Mouse (Mus musculus) neural tube, embryonic 12.5 days (tissue): ENCODE data around the gene Bri3. TPM values are rescaled to one million over a fixed set of nuclear protein-coding genes. Genes with fewer than 3 reads are reported as not detected.

ENCODE experiments used
- ATAC-seq: fragments of 200-750 bp; cut with Nextera tagmentation; 2 replicates; pipeline ENCODE4 v1.8.0; 2017; ENCODE audit warnings: low read depth, mild to moderate bottlenecking, moderate TSS enrichment, moderate library complexity; ENCODE audit not compliant: low FRiP score
- H3K27ac ChIP-seq: fragments of 300-500 bp; sonication (generic); 2 replicates; pipeline ENCODE4 v1.5.1; 2016
- H3K27me3 ChIP-seq: fragments of 300-500 bp; sonication (generic); replicated peaks from 2 replicates; pipeline ENCODE4 v1.6.1; 2016; ENCODE audit warnings: mild to moderate bottlenecking
- H3K36me3 ChIP-seq: fragments of 300-500 bp; sonication (generic); 2 replicates; pipeline ENCODE4 v1.6.1; 2016; ENCODE audit warnings: mild to moderate bottlenecking
- H3K4me1 ChIP-seq: fragments of 300-500 bp; sonication (generic); 2 replicates; pipeline ENCODE4 v1.6.1; 2016
- H3K4me2 ChIP-seq: fragments of 300-500 bp; sonication (generic); replicated peaks from 2 replicates; pipeline ENCODE4 v1.6.1; 2016; ENCODE audit warnings: mild to moderate bottlenecking
- H3K4me3 ChIP-seq: fragments of 300-500 bp; sonication (generic); 2 replicates; pipeline ENCODE4 v1.5.1; 2016
- H3K9ac ChIP-seq: fragments of 300-500 bp; sonication (generic); 2 replicates; pipeline ENCODE4 v1.6.1; 2016; ENCODE audit warnings: mild to moderate bottlenecking
- H3K9me3 ChIP-seq: fragments of 300-500 bp; sonication (generic); 2 replicates; pipeline ENCODE4 v1.6.1; 2016; ENCODE audit warnings: mild to moderate bottlenecking
- WGBS: fragments of 180-500 bp; shearing (Covaris S2); methylation state at CpG from one replicate; pipeline ENCODE4 v1.1.7; 2016; 5-methylcytosine and 5-hydroxymethylcytosine counted together
- polyA plus RNA-seq: library from polyadenylated mRNA; unstranded; fragments of >200 nt; fragmentation: Nextera tagmentation; extraction: Ambion mirVana; gene quantifications from 2 replicates; pipeline ENCODE4 v1.2.1, GENCODE M21; 2016

The Bri3 gene
- polyA plus RNA-seq, 1 experiment from 2014 or later = 148 TPM

DNA sequence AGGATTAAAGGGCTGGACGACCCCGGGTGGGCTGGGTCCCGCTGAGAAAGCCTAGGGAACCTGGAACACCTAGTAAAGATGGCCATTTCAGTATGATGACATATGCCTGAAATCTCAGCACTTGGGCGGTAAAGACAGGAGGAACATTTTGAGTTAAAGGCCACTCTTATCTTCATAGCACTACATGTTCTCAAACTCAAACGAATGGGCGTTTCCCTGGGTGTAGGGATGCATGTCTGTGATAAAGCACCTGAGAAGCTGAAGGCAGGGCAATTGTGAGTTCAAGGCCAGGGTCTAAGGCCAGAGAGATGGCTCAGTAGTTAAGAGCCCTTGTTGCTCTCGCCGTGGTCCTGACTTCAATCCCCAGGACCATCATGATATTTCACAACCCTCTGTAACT, 26.2 kb downstream of the Bri3 start:
- no peaks in the 10 kb centered on the region for H3K27me3 ChIP-seq
- no peak overlapping the region for H3K4me3 ChIP-seq
- WGBS = 91% methylated on average over 8 of the region's 8 CpGs
- no peak overlapping the region for H3K4me2 ChIP-seq
- H3K4me1 ChIP-seq = no peaks in the 10 kb centered on the region
- H3K27ac ChIP-seq = no peak overlapping the region
- H3K36me3 ChIP-seq = peaks cover 25% of the 10 kb centered on the region
- ATAC-seq = no peak
- no peak overlapping the region for H3K9ac ChIP-seq
- H3K9me3 ChIP-seq = no peaks in the 10 kb centered on the region

DNA sequence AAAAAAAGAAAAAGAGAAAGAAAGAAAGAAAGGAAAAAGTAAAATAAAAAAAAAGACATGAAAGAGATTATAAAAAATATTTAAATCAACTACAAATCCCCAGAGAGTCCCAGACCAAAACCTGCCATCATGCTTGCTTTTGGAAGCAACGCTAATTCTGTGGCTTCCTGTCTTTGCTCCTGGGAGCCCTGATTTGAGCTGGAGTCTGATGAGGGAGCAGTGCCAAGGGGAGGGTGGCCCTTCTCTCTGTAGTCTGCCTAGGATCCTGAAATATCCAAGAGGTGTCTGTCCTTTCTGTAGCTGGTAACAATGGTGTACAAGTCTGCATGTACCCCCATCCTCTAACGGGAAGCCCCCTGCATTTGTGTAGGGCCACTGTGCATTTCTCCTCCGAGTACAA, 26.9 kb downstream of the Bri3 start:
- no peak for ATAC-seq
- peaks cover 23% of the 10 kb centered on the region for H3K36me3 ChIP-seq
- H3K27ac ChIP-seq = no peak overlapping the region
- H3K9me3 ChIP-seq = no peaks in the 10 kb centered on the region
- H3K27me3 ChIP-seq = no peaks in the 10 kb centered on the region
- no peak overlapping the region for H3K9ac ChIP-seq
- 86% methylated on average over 3 of the region's 3 CpGs for WGBS
- no peak overlapping the region for H3K4me3 ChIP-seq
- H3K4me1 ChIP-seq = no peaks in the 10 kb centered on the region
- H3K4me2 ChIP-seq = no peak overlapping the region

DNA sequence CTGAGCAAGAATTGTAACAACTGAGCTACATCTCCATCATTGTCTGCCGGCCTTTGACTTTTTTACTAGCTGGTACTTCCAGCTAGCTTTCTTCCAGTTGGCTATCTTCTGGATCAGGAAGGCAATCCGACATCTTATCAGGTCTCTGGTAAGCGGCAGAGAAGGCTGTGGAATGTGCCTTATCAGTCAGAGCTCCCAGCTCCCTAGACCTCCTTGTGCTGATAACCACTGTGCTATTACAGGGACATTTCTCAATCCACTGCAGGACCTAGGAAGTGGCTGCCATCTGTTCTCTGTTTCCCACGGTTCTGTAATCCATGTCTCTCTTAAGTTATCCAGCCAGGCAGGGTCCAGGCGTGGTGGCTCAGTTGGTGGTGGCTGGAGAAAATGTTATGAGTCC, 27.5 kb downstream of the Bri3 start:
- Histone ChIP-seq H3K4me3 (no peak overlapping the region), H3K36me3 (peaks cover 16% of the 10 kb centered on the region), H3K27me3 (no peaks in the 10 kb centered on the region), H3K4me2 (no peak overlapping the region), H3K9me3 (no peaks in the 10 kb centered on the region), H3K4me1 (no peaks in the 10 kb centered on the region), H3K9ac (no peak overlapping the region), H3K27ac (no peak overlapping the region)
- WGBS = 83% methylated on average over 5 of the region's 5 CpGs
- ATAC-seq = no peak

DNA sequence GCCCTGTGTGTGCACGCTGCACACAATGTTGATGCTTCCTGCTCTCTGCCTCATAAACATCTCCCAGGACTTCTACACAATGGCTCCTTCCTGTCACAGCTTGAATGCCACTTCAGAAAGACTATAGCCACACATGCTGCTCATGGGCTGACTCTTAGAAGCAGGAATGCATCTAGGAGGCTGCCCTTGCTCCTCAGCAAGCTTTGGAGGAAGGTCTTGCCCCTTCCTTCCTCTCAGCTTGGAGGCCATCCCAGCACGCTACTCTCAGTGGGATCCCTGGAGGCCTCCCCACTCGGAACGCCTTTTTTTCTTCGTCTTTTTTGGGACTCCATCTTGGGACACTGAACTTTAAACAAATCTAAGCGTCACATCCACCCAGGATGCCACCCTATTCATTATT, 30.7 kb downstream of the Bri3 start:
- H3K9me3 ChIP-seq = no peaks in the 10 kb centered on the region
- no peak overlapping the region for H3K27ac ChIP-seq
- no peak overlapping the region for H3K4me2 ChIP-seq
- no peak for ATAC-seq
- no peaks in the 10 kb centered on the region for H3K4me1 ChIP-seq
- 56% methylated on average over 6 of the region's 6 CpGs for WGBS
- H3K9ac ChIP-seq = no peak overlapping the region
- H3K36me3 ChIP-seq = peaks cover 23% of the 10 kb centered on the region
- no peaks in the 10 kb centered on the region for H3K27me3 ChIP-seq
- H3K4me3 ChIP-seq = no peak overlapping the region

DNA sequence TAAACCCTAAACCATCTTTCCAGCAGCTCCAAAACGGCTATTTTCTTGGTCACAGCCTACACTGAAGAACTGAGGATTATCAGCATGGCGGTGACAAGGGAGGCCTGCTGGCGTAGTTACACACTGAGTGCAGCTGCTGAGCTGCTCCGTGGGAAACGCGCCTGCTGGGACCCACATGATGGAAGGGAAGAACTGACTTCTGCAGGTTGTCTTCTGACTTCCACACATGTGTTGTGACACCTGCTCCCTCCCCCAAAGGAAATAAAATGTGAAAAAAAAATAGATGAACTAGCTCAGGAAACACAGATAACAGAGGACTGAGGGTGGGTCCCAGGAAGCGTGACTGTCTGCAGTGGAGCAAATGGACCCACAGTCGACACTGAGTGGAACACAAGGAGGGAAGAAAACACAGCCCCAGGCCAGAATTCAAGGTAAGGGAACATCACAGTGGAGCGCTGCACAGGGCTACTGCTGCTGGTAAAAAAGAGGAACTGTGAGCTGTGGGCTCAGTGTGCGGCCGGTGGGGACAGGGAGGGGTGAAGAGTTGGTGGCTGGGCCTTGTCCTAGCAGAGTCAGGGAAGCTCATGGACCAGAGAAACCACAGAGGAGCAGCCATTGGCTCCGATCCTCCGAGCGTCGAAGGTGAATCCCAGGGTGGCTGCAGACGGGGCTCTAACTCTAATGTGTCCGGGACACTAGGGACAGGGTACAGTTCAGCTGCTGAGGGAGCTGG, 32.8 kb downstream of the Bri3 start:
- H3K9ac ChIP-seq = no peak overlapping the region
- no peak overlapping the region for H3K4me3 ChIP-seq
- no peaks in the 10 kb centered on the region for H3K9me3 ChIP-seq
- WGBS = 88% methylated on average over 17 of the region's 17 CpGs
- no peak overlapping the region for H3K4me2 ChIP-seq
- peaks cover 24% of the 10 kb centered on the region for H3K36me3 ChIP-seq
- ATAC-seq = no peak
- no peak overlapping the region for H3K27ac ChIP-seq
- H3K27me3 ChIP-seq = no peaks in the 10 kb centered on the region
- no peaks in the 10 kb centered on the region for H3K4me1 ChIP-seq

DNA sequence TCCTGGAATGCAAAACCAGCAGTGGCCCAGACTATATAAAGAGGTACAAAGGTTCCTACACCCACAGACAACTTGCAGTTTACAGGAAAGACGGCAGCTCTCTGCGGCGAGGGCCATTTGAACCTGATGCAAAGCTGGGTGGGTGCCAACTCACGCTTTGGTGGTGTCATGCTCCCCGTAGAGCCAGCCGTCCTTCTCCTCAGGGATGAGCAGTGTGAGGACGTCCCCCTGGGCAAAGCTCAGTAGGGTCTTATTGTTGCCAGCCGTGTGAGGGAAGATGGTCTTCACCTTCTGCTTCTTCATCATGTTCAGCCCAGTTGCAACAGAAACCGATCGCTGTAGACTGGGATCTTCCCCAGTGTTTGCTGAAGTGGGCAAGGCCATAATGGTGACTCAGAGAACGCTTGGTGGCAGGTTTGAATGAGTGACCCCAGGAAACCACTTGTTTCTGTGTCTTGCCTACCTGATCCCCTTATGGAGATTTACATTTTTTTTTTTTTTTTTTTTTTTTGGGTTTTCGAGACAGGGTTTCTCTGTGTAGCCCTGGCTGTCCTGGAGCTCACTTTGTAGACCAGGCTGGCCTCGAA, 34.2 kb downstream of the Bri3 start:
- H3K9ac ChIP-seq = no peak overlapping the region
- 91% methylated on average over 12 of the region's 13 CpGs for WGBS
- H3K4me2 ChIP-seq = no peak overlapping the region
- peaks cover 24% of the 10 kb centered on the region for H3K36me3 ChIP-seq
- H3K9me3 ChIP-seq = no peaks in the 10 kb centered on the region
- no peaks in the 10 kb centered on the region for H3K27me3 ChIP-seq
- no peak overlapping the region for H3K4me3 ChIP-seq
- no peak overlapping the region for H3K27ac ChIP-seq
- ATAC-seq = no peak
- no peaks in the 10 kb centered on the region for H3K4me1 ChIP-seq

DNA sequence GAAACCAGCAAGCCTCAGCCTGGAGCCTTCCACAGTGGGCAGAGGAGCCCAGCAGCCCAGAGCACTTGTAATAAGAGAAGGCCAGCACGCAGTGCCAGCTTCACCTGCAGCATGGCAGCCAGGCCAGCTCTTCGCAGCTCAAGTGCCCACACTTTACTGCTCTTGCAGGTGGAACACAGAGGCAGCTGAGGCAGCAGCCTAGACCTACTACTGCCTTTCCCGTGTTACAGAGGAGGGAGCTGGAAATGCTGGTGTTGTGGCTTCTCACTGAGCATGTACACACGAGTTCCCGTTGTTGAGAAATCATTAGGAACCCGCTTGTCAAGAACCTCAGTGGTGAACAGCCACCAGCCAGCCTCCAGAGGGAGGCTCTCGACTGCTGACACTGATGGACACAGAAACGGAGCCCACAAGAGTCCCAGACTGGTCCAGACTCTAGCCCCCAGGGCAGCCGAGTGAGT, 34.9 kb downstream of the Bri3 start:
- no peak overlapping the region for H3K27ac ChIP-seq
- H3K4me1 ChIP-seq = no peaks in the 10 kb centered on the region
- peaks cover 24% of the 10 kb centered on the region for H3K36me3 ChIP-seq
- 87% methylated on average over 9 of the region's 9 CpGs for WGBS
- H3K4me3 ChIP-seq = no peak overlapping the region
- ATAC-seq = no peak
- H3K27me3 ChIP-seq = no peaks in the 10 kb centered on the region
- H3K9ac ChIP-seq = no peak overlapping the region
- no peak overlapping the region for H3K4me2 ChIP-seq
- H3K9me3 ChIP-seq = no peaks in the 10 kb centered on the region

DNA sequence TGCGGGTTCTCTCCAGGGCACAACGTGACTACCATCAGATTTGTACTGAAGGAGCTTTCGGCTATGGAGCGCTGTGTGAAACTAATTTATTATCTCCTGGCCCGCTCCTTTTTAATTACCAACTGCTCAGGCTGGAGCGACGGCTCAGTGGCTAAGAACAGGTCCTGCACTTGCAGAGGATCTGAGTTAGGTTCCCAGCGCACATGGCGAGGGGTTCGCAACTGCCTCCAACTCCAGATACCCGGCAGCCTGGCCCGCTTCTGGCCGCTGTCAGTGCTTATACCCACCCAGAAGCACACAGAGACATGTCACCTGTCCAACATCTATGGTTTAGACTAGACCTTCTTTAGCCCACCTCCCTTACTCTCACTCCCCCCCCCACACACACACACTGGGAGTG, 35.7 kb downstream of the Bri3 start:
- Histone ChIP-seq H3K4me3 (no peak overlapping the region), H3K4me1 (no peaks in the 10 kb centered on the region), H3K4me2 (no peak overlapping the region), H3K9ac (no peak overlapping the region), H3K9me3 (no peaks in the 10 kb centered on the region), H3K27me3 (no peaks in the 10 kb centered on the region), H3K27ac (no peak overlapping the region), H3K36me3 (peaks cover 24% of the 10 kb centered on the region)
- 91% methylated on average over 13 of the region's 13 CpGs for WGBS
- ATAC-seq = no peak

DNA sequence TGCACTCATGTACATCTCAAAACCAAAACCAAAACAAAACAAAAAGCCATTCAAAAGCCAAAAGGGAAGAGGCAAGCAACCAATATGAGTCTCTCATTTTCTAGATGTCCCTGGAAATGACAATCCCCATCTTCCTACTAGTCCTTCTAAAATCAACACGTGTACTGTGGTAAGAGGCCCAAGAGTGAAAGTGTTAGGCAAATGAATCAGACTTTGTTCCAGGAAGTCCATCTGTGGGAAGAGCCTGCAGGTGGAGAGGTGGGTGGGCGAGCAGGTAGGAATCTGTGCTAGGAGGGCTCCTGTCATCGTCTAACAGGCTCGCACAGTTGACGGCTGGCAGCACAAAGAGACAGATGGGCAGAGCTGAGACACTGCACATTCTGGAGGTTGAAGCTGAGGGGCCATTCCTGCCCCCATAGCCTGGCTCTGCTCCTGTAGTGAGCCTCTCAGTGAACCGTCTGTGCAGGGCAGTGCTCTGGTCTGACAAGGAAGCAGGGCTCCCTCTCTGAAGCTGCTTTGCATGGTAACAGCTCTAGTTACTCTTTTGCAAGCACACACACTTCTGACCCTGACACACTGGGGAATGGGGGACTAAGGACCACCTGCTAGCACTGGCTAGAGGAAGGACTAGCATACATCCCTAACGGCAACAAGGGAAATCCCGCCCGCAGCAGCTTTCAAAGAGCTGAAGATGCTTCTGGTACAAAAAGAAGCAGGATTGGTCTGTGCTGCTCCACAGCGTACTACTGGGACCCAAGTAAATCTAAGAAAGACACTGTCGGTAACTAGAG, 38.4 kb downstream of the Bri3 start:
- Histone ChIP-seq H3K9me3 (no peaks in the 10 kb centered on the region), H3K4me2 (no peak overlapping the region), H3K27ac (no peak overlapping the region), H3K4me3 (no peak overlapping the region), H3K27me3 (no peaks in the 10 kb centered on the region), H3K36me3 (peaks cover 18% of the 10 kb centered on the region), H3K4me1 (no peaks in the 10 kb centered on the region), H3K9ac (no peak overlapping the region)
- ATAC-seq = no peak
- 77% methylated on average over 11 of the region's 11 CpGs for WGBS

DNA sequence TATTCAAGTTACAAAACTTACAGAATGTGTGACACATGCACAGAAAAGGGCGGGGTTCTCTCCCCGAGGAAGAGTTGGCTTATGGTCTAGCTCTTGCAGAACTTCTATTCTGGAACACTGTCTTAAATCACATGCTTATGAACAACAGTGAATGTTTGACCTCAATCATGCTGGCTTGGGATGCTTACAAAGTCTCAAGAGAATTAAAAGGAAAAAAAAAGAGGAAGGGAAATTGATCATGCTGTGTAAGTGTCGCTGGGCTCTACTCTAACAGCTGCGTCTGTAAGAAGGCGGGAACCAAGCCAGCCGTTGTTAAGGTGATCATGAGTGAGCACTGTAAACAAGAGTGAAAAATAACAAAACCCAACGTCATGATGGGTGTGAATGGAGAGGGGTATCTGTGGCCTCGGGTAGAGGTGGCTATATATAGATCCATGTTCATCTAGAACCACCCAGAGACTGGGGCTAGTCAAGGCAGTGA, 39.4 kb downstream of the Bri3 start:
- Histone ChIP-seq H3K4me2 (no peak overlapping the region), H3K4me1 (no peaks in the 10 kb centered on the region), H3K9ac (no peak overlapping the region), H3K27ac (no peak overlapping the region), H3K9me3 (no peaks in the 10 kb centered on the region), H3K4me3 (no peak overlapping the region), H3K36me3 (peaks cover 12% of the 10 kb centered on the region), H3K27me3 (no peaks in the 10 kb centered on the region)
- 74% methylated on average over 8 of the region's 8 CpGs for WGBS
- ATAC-seq = no peak

DNA sequence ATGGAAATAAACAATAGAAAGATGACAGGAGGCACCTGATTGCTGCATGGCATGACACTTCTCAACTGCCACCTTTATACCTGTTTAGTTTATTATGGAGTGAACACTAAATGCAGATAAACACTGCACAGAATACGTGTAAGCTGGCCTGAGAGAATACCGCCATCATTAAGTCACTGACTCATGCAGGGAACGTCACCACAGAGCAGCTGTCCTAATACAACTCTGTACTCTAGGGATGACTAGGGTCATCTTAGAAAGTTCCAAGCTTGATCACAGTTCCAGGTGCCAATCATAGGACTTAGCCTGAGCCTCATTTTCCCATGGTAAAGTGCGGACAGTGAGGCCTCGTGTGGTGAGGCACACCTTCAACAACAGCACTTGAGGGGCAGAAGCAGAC, 40.4 kb downstream of the Bri3 start:
- Histone ChIP-seq H3K4me2 (no peak overlapping the region), H3K9ac (no peak overlapping the region), H3K4me1 (no peaks in the 10 kb centered on the region), H3K36me3 (peaks cover 5% of the 10 kb centered on the region), H3K27ac (no peak overlapping the region), H3K4me3 (no peak overlapping the region), H3K9me3 (no peaks in the 10 kb centered on the region), H3K27me3 (no peaks in the 10 kb centered on the region)
- ATAC-seq = no peak
- WGBS = 88% methylated on average over 5 of the region's 5 CpGs

DNA sequence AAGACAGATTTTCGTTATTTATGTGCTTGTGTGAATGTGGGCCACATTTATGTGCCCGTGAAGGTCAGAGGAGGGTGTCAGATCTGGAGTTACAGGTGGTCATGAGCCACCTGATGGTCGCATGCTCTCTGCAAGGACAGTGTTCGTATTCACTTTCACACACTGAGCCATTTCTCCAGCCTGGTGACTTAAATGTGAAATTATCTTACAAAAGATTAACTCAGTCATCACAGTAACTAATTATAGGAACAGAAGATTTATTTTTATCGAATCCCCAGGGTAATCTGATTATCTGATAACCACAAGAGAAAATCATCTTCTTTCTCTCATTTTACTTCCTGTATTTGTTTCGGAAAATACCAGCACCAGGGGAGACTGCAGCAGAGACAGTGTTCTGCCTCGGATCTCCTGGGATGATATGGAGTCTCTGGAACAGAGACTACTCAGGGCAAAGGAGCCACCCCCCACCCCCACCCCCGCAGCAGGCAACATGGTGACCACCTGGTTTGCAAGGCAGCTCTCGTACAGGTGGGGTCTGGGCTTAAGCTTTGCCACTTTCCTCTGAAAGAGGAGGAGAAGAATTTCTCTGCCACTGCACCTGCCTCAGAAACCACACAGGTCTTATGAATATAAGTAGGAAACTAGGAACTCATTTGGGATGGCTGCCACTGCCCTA, 42.5 kb downstream of the Bri3 start:
- Histone ChIP-seq H3K9me3 (no peaks in the 10 kb centered on the region), H3K4me3 (no peak overlapping the region), H3K4me2 (no peak overlapping the region), H3K9ac (no peak overlapping the region), H3K36me3 (no peaks in the 10 kb centered on the region), H3K27ac (no peak overlapping the region), H3K4me1 (no peaks in the 10 kb centered on the region), H3K27me3 (no peaks in the 10 kb centered on the region)
- no peak for ATAC-seq
- WGBS = 82% methylated on average over 9 of the region's 9 CpGs
